Mouse (Mus musculus): ENCODE data around the gene Ctnnd2. TPM values are rescaled to one million over a fixed set of nuclear protein-coding genes. Genes with fewer than 3 reads are reported as not detected.

Ctnnd2 gene
- polyA plus RNA-seq, 1 experiment from 2014 or later, result 41.4 TPM

DNA sequence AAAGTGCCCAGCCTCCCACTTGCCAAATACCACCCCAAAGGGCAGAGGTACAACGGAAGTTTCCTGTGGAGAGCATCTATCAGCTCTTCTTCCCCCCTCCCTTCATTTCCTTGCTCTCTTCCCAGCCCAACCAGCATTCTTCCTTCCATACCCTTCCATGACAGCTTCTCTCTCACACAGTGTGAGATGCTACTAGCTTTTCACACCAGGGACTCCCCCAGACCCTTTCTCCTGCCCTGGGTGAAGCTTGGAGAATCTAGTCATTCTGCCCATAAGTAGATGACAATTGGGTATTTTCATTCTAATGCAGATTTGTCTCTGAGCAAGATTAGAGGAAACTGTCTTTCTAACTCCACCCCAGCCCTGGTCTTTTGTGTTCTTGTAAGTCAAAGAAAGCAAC is 473.3 kb downstream of the Ctnnd2 start:
- Histone ChIP-seq H3K27me3 (replicated peaks) (peaks cover 21% of the 10 kb centered on the region), H3K9ac (no peak overlapping the region), H3K4me2 (replicated peaks) (no peak overlapping the region), H3K27ac (no peak overlapping the region), H3K36me3 (no peaks in the 10 kb centered on the region), H3K4me1 (peaks cover 10% of the 10 kb centered on the region), H3K9me3 (no peaks in the 10 kb centered on the region), H3K4me3 (no peak overlapping the region)
- WGBS, result 31% methylated on average over 1 of the region's 1 CpGs
- no peak for ATAC-seq (ENCODE audit: low FRiP score, low read depth)

DNA sequence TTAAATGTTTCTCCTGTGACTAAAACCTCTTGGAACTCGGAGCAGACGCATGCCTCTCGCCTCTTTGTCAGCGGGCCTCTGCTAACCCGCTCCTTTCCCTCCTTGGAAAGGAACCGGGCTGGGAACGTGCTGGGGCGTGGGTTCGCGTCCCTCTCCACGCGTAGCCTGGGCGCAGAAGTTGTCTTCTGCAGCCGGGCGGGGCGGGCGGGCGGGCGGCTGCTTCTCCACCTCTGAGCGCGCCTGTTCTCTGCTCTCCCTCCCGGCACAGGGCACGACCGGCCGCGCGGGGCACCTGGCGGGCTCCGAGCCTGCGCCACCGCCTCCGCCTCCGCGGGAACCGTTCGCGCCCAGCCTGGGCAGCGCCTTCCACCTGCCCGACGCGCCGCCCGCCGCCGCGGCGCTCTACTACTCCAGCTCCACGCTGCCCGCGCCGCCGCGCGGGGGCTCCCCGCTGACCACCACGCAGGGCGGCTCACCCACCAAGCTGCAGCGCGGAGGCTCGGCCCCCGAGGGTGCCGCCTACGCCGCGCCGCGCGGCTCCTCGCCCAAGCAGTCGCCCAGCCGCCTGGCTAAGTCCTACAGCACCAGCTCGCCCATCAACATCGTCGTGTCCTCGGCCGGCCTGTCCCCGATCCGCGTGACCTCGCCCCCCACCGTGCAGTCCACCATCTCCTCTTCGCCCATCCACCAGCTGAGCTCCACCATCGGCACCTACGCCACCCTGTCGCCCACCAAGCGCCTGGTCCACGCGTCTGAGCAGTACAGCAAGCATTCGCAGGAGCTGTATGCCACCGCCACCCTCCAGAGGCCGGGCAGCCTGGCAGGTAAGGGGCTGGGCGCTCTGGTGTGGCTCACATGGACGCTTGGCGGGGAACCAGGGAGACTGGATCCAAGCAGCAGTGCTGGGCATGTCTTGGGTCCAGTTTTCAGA is 474.4 kb downstream of the Ctnnd2 start:
- Histone ChIP-seq H3K9me3 (no peaks in the 10 kb centered on the region), H3K4me3 (peak overlapping the region; percentile 57), H3K4me1 (peaks cover 10% of the 10 kb centered on the region), H3K9ac (peak overlapping the region; percentile 74), H3K27ac (no peak overlapping the region), H3K36me3 (no peaks in the 10 kb centered on the region), H3K4me2 (replicated peaks) (peak overlapping the region; percentile 98), H3K27me3 (replicated peaks) (peaks cover 21% of the 10 kb centered on the region)
- 1% methylated on average over 86 of the region's 94 CpGs for whole genome bisulfite sequencing
- ATAC-seq (ENCODE audit: low FRiP score, low read depth), result peak; percentile 73

DNA sequence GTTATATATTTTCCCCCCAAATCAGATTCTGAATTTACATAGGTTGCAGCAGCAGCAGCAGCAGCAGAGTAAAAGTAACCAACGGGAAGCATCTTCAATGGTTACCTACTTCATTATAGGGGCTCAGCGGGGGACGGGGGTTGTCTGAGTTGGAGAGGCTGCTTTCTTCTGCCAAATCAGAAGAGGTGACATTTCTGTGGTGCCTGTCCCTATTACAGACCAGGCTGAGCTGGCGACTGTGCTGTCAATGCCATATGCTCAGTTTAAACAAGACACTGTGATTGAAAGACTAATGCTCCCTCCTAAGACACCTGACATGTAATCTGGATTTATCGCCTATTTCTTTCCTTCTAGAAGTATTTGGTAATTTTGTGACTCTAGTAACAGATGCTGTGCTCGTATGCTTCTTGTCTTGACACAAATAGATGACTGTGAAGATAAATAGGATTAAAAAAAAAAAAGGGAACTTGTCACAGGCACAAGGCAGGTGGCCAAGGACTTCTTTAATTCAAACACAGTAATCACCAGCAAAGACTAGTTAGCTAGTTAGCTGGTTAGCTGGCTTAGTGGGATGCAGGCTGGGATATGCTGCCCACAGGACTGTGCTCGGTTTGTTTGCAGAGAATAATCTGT is 475.4 kb downstream of the Ctnnd2 start:
- Histone ChIP-seq H3K27ac (no peak overlapping the region), H3K27me3 (replicated peaks) (peaks cover 21% of the 10 kb centered on the region), H3K36me3 (no peaks in the 10 kb centered on the region), H3K4me2 (replicated peaks) (no peak overlapping the region), H3K4me3 (no peak overlapping the region), H3K9ac (no peak overlapping the region), H3K4me1 (peaks cover 10% of the 10 kb centered on the region), H3K9me3 (no peaks in the 10 kb centered on the region)
- WGBS, result 51% methylated on average over 7 of the region's 7 CpGs
- no peak for ATAC-seq (ENCODE audit: low FRiP score, low read depth)

DNA sequence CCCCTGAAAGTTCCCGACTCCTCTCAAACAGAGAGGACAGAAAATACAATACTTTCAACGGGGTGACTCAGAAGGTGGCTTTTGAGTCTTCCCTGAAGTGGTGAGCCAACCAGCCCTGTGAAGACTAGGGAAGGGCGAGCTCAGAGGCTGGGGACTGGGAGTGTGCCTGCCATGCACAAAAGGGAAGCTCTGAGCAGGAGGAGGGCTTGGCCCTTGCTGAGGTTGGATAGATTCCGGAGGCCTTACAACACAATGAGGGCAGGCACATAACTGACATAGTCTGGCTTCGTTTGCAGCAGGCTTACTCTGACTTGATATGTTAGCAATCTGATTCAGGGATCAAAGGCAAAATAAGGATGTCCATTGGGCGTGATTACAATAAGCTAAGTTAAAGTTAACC is 477.6 kb downstream of the Ctnnd2 start:
- Histone ChIP-seq H3K27me3 (replicated peaks) (peaks cover 21% of the 10 kb centered on the region), H3K9ac (no peak overlapping the region), H3K4me1 (peaks cover 10% of the 10 kb centered on the region), H3K36me3 (no peaks in the 10 kb centered on the region), H3K4me3 (no peak overlapping the region), H3K9me3 (no peaks in the 10 kb centered on the region), H3K4me2 (replicated peaks) (no peak overlapping the region), H3K27ac (no peak overlapping the region)
- WGBS, result 69% methylated on average over 6 of the region's 6 CpGs
- no peak for ATAC-seq (ENCODE audit: low FRiP score, low read depth)

DNA sequence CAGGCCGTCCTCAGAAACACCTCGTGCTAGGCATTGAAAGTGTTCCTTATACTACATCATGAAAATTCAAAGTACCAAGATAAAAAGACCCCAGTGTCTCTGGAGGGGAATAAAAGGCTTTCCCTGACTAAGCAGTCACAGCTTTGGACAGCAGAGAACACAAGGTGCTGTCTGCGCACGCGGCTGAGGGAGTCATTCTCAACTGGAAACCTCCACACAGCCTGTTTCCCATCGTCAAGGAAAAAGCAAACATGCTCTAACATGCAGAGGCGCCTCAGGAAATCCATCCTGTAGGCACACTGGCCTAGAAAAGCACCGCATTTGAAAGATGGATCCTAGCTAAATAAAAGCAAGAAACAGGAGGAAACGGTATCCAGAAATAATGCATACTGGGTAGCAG is 483.0 kb downstream of the Ctnnd2 start:
- no peak overlapping the region for H3K4me3 ChIP-seq
- no peaks in the 10 kb centered on the region for H3K27me3 ChIP-seq (replicated peaks)
- WGBS, result 71% methylated on average over 9 of the region's 9 CpGs
- no peaks in the 10 kb centered on the region for H3K36me3 ChIP-seq
- no peaks in the 10 kb centered on the region for H3K9me3 ChIP-seq
- no peak overlapping the region for H3K4me2 ChIP-seq (replicated peaks)
- H3K4me1 ChIP-seq, result no peaks in the 10 kb centered on the region
- ATAC-seq (ENCODE audit: low FRiP score, low read depth), result no peak
- H3K9ac ChIP-seq, result no peak overlapping the region
- H3K27ac ChIP-seq, result no peak overlapping the region

DNA sequence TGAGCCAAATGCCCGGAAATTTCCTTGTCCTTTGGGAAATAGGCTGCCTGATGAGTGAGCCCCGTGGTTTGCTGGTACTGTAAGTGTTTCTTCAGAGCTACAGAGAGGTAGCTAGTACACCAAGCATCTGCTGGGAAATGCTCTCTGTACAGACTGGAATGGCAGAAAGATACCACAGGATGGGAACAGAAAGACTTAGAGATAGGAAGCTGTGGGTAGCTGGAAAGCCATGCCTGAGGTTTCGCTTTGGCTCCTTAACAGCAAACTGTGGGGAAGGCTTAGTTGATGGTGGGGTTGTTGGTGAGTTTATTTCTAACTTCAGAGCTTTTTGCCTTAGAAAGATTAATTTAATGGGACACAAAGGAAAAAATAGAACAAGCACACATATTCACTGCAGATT is 485.2 kb downstream of the Ctnnd2 start:
- Histone ChIP-seq H3K36me3 (no peaks in the 10 kb centered on the region), H3K9ac (no peak overlapping the region), H3K9me3 (no peaks in the 10 kb centered on the region), H3K4me2 (replicated peaks) (no peak overlapping the region), H3K4me3 (no peak overlapping the region), H3K4me1 (no peaks in the 10 kb centered on the region; the same call in 1 of the 2 replicates), H3K27me3 (replicated peaks) (no peaks in the 10 kb centered on the region), H3K27ac (no peak overlapping the region)
- whole genome bisulfite sequencing, result 84% methylated on average over 3 of the region's 3 CpGs
- ATAC-seq (ENCODE audit: low FRiP score, low read depth), result no peak

DNA sequence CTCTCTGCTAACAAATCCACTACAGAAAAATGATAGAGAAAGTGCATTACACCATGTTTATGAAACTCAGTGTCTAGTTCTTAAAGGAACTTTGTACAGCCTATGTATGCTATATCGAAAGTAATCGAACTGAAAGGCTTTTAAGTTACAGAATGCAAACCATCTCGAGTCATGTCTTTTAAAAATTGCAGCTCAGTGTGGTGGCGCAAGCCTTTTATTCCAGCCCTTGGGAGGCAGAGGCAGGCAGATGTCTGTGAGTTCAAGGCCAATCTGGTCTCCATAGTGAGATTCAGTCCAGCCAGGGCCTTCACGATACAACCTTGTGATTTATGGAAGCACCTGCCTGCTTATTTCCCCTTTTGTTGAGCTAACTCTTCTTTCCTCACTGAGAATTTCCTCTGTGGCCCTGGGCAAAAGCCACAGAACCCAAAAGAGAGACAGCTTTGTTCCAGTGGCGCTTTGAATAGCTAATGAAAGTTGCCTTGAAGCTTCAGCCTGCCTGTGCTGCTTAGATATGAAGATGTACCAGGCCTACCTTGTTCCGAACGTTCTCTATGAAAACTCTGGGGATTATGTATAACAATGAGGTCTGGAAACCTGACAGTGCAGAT is 488.3 kb downstream of the Ctnnd2 start:
- WGBS, result 82% methylated on average over 8 of the region's 8 CpGs
- Histone ChIP-seq H3K9me3 (no peaks in the 10 kb centered on the region), H3K27ac (no peak overlapping the region), H3K4me2 (replicated peaks) (no peak overlapping the region), H3K4me3 (no peak overlapping the region), H3K27me3 (replicated peaks) (no peaks in the 10 kb centered on the region), H3K9ac (no peak overlapping the region), H3K4me1 (no peaks in the 10 kb centered on the region; the same call in 1 of the 2 replicates), H3K36me3 (no peaks in the 10 kb centered on the region)
- no peak for ATAC-seq (ENCODE audit: low FRiP score, low read depth)

DNA sequence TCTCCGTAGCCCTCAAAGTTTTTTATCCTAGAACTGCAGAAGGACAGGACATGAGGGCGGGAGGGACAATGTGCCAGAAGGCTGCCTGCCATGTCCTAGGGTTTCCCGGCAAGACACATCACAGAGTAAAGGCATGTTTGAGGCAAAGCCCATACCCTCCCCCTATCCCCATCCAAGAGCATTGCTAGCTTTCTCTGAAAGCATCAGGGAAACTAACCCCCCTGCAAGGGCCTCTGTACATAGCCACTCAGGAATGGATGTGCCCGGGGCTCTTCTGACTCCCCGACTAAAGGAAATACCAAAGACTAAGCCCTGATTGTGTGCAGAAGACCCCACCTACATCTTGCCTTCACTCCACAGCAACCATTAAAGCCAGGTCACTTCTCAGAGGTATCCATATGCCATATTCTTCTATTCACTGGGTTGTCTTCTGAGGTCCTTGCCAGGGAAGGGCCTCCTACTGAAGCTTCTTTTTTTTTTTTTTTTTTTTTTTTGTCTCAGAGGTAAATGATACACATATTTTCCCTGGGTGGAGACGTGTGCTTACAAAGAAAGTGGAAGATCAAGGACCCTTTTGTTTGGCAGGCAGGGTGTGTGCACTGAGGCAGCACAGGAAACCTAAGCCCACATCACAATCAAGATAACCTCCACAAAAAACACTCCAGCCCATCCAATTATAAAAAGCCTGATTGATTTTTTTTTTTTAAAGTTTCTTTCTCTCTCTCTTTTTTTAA is 489.5 kb downstream of the Ctnnd2 start:
- H3K9ac ChIP-seq, result no peak overlapping the region
- H3K27me3 ChIP-seq (replicated peaks), result no peaks in the 10 kb centered on the region
- no peak overlapping the region for H3K4me2 ChIP-seq (replicated peaks)
- no peak overlapping the region for H3K27ac ChIP-seq
- H3K36me3 ChIP-seq, result no peaks in the 10 kb centered on the region
- no peaks in the 10 kb centered on the region for H3K9me3 ChIP-seq
- no peak for ATAC-seq (ENCODE audit: low FRiP score, low read depth)
- WGBS, result 73% methylated on average over 6 of the region's 6 CpGs
- no peak overlapping the region for H3K4me3 ChIP-seq
- no peaks in the 10 kb centered on the region; the same call in 1 of the 2 replicates for H3K4me1 ChIP-seq

DNA sequence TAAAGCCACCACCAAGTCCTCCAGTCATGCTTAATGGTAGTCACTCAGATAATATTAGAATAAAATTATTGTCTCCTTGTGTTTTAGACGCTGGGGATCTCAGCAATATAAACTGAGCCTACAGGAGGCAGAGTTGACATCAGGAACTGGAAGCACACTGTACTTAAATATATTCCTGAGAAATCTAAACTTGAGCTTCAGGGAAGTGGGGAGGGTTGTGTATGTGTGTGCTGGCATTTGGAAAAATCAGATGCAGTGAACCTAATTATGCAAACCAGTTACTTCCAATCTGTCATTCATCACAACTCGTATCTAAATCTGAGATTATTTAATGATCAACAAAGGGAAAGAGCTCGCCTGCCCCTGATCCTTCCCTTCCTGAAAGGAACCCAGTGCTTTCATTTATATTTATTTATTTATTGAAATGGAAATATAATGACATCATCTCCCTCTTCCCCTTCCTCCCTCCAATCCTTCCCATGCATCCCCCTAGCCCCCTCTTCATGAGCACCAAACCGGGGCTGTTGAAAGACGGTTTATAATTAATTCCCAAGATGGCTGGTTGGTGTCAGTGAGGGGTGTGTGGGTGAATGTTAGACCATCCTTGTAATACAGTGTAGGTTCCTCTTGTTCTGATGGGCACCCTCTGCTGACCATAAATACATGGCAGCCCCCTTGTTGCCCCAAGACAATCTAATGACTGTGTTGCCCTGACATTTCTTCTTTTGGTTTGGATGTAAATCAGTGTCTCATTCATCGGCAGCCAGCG is 495.6 kb downstream of the Ctnnd2 start:
- no peak for ATAC-seq (ENCODE audit: low FRiP score, low read depth)
- H3K27me3 ChIP-seq (replicated peaks), result no peaks in the 10 kb centered on the region
- no peaks in the 10 kb centered on the region for H3K9me3 ChIP-seq
- H3K4me2 ChIP-seq (replicated peaks), result no peak overlapping the region
- H3K27ac ChIP-seq, result no peak overlapping the region
- no peaks in the 10 kb centered on the region for H3K4me1 ChIP-seq
- H3K36me3 ChIP-seq, result no peaks in the 10 kb centered on the region
- no peak overlapping the region for H3K9ac ChIP-seq
- WGBS, result 69% methylated on average over 7 of the region's 7 CpGs
- H3K4me3 ChIP-seq, result no peak overlapping the region

DNA sequence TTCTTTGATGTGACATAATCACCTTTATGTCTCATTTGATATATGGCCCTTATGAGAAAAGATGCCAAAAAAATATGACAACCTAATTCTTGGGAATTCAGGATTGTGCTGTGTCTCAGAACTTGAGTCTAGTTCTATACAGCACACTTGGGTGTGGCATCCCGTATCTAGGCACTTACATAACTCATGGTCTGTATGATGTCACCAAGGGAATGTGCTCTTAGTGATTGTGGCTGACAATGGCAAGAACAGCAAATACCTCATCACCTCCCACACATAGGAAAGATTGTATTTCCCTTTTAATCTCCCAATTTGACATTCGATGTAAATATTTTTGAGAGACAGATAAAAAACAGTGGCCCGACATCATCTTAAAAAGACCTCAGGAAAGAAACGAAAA is 509.5 kb downstream of the Ctnnd2 start:
- no peaks in the 10 kb centered on the region for H3K4me1 ChIP-seq
- no peaks in the 10 kb centered on the region for H3K36me3 ChIP-seq
- WGBS, result 88% methylated on average over 4 of the region's 4 CpGs
- no peak overlapping the region for H3K9ac ChIP-seq
- no peak overlapping the region for H3K4me3 ChIP-seq
- no peaks in the 10 kb centered on the region for H3K27me3 ChIP-seq (replicated peaks)
- no peak for ATAC-seq (ENCODE audit: low FRiP score, low read depth)
- H3K27ac ChIP-seq, result no peak overlapping the region
- H3K9me3 ChIP-seq, result no peaks in the 10 kb centered on the region
- H3K4me2 ChIP-seq (replicated peaks), result no peak overlapping the region

DNA sequence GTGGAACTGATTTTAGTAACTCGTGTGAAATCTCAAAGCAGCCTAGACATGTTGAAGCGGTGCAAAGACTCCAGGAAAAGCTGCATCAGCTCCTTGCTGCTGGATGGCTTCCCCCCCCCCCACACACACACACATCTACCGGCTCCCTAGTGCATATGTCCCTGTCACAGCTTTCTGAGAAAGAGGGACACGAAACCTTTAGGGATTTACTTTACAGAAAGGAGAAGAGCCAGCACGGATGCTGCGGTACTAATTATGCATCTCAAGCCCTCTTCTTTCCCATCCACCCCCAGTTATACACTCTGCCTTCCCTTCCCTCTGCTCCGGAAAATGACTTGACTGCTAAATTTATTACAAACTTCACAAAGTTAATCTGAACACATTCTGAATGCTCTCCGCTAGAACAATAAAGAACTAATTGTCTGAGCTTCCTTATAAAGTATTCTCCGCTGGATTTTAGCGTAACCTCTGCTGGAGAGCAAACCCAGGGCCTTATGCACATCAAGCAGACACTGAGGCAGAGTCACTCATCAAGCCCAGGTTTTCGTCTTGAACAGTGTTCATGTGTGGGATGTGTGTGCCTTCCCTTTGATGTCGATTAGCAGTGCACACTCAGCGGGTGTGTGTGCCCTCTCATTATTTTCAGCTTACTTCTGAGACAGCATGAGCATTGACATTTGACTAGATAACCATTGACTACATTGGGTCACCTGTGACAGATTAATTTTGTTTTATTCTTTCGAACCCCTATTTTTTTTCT is 510.1 kb downstream of the Ctnnd2 start:
- Histone ChIP-seq H3K4me2 (replicated peaks) (no peak overlapping the region), H3K4me3 (no peak overlapping the region), H3K9ac (no peak overlapping the region), H3K9me3 (no peaks in the 10 kb centered on the region), H3K4me1 (no peaks in the 10 kb centered on the region), H3K36me3 (no peaks in the 10 kb centered on the region), H3K27ac (no peak overlapping the region), H3K27me3 (replicated peaks) (no peaks in the 10 kb centered on the region)
- ATAC-seq (ENCODE audit: low FRiP score, low read depth), result no peak
- WGBS, result 77% methylated on average over 14 of the region's 14 CpGs
